Mouse (Mus musculus) gastrocnemius, adult 2 months (tissue): ENCODE data around the gene A730046J19Rik. TPM values are rescaled to one million over a fixed set of nuclear protein-coding genes. Genes with fewer than 3 reads are reported as not detected.

Experiments used
- DNase-seq: peaks from one replicate; pipeline ENCODE4 v3.0.0; 2022
- H3K27ac ChIP-seq: fragments of 200-600 bp; 2 replicates; pipeline ENCODE4 v1.8.1; 2022; ENCODE audit warnings: mild to moderate bottlenecking
- H3K4me3 ChIP-seq: fragments of 200-600 bp; 2 replicates; pipeline ENCODE4 v1.8.1; 2022; ENCODE audit warnings: mild to moderate bottlenecking, moderate library complexity
- CTCF ChIP-seq: fragments of 200-600 bp; IDR thresholded peaks from 2 replicates; pipeline ENCODE4 v1.8.1; 2022; ENCODE audit warnings: antibody characterized with exemption, mild to moderate bottlenecking, moderate library complexity
- intact Hi-C: fragments of 180-260 bp; cut with DNase I; formaldehyde crosslinking; loops from one replicate; pipeline ENCODE4 v1.15.1; 2025
- long read RNA-seq, 2 experiments: library from polyadenylated mRNA; stranded (forward); transcript quantifications; one replicate each; pipeline ENCODE4 v2.0.0; 2021
- total RNA-seq, 2 experiments: library from RNA; stranded (reverse); gene quantifications; 2 replicates each; pipeline ENCODE4 v1.2.3; 2021

The A730046J19Rik gene
- total RNA-seq: not detected
- long read RNA-seq, experiment 1: 0 reads
- long read RNA-seq, experiment 2: 0 reads

- no peak within 1 kb of the TSS for H3K27ac ChIP-seq
- TF ChIP-seq CTCF: no peak
- peak within 1 kb of the TSS; percentile 24 for H3K4me3 ChIP-seq
- intact Hi-C loops: no loop called here
- no peak for DNase-seq
Measured at GRCm38 (mm10) chrX:144153523-144153922, at the start of gene A730046J19Rik. A730046J19Rik (plus strand) TSS chrX:144153695.

- no peak for TF ChIP-seq CTCF
- no peak overlapping the region for H3K4me3 ChIP-seq
- intact Hi-C loops: no loop called here
- no peak for DNase-seq
- H3K27ac ChIP-seq: no peak overlapping the region
Measured at GRCm38 (mm10) chrX:144104619-144105416, 48.7 kb upstream of the A730046J19Rik start.

- intact Hi-C loops: no loop called here
- TF ChIP-seq CTCF: no peak
- Histone ChIP-seq H3K4me3 (no peak overlapping the region), H3K27ac (no peak overlapping the region)
- DNase-seq: no peak
Measured at GRCm38 (mm10) chrX:144136281-144136680, 17.2 kb upstream of the A730046J19Rik start.

- DNase-seq: no peak
- no peak overlapping the region for H3K4me3 ChIP-seq
- intact Hi-C loops: no loop called here
- TF ChIP-seq CTCF: no peak
- H3K27ac ChIP-seq: no peak overlapping the region
Measured at GRCm38 (mm10) chrX:144149987-144150386, 3.5 kb upstream of the A730046J19Rik start.

- TF ChIP-seq CTCF: no peak
- intact Hi-C loops: no loop called here
- no peak for DNase-seq
- Histone ChIP-seq H3K27ac (no peak overlapping the region), H3K4me3 (peak overlapping the region; percentile 24)
Measured at GRCm38 (mm10) chrX:144154111-144154510, 616 bp downstream of the A730046J19Rik start.

- Histone ChIP-seq H3K27ac (no peak overlapping the region), H3K4me3 (no peak overlapping the region)
- TF ChIP-seq CTCF: no peak
- intact Hi-C loops: no loop called here
- DNase-seq: no peak
Measured at GRCm38 (mm10) chrX:144162936-144163335, 9.4 kb downstream of the A730046J19Rik start.

Other genes starting within 250 kb of the A730046J19Rik start
- gene Dcx, start 220.4 kb upstream of the A730046J19Rik start, total RNA-seq: not detected
- 1 to 10 TPM; 4.5 to 6.3 TPM for gene Alg13, start 164.1 kb downstream of the A730046J19Rik start, total RNA-seq